Mouse (Mus musculus) thymus, adult 2 months (tissue): ENCODE results near the gene Lurap1. TPM values are rescaled to one million over a fixed set of nuclear protein-coding genes. Genes with fewer than 3 reads are reported as not detected.

Experiments
- DNase-seq: peaks from one replicate; pipeline ENCODE4 v3.0.0; 2021
- H3K27ac ChIP-seq: fragments of 200-500 bp; 2 replicates; pipeline ENCODE4 v1.5.1; 2012; ENCODE audit warnings: low read length, control low read depth; ENCODE audit not compliant: control insufficient read depth, insufficient read depth
- H3K27me3 ChIP-seq: fragments of 200-500 bp; 2 replicates; pipeline ENCODE4 v1.6.1; 2012; ENCODE audit warnings: mild to moderate bottlenecking, low read length, moderate library complexity, mixed read lengths; ENCODE audit not compliant: control insufficient read depth, insufficient read depth
- H3K36me3 ChIP-seq: fragments of 200-500 bp; 2 replicates; pipeline ENCODE4 v1.6.1; 2012; ENCODE audit warnings: mild to moderate bottlenecking, low read length, moderate library complexity; ENCODE audit not compliant: control insufficient read depth, insufficient read depth
- H3K4me1 ChIP-seq: fragments of 200-500 bp; replicated peaks from 2 replicates; pipeline ENCODE4 v1.6.1; 2012; ENCODE audit warnings: low read length; ENCODE audit not compliant: control insufficient read depth, insufficient read depth
- H3K4me3 ChIP-seq: fragments of 200-500 bp; 2 replicates; pipeline ENCODE4 v1.5.1; 2012; ENCODE audit warnings: mild to moderate bottlenecking, low read length, control low read depth, moderate library complexity; ENCODE audit not compliant: control insufficient read depth, insufficient read depth
- CTCF ChIP-seq: fragments of 200-500 bp; IDR thresholded peaks from 2 replicates; pipeline ENCODE4 v1.5.1; 2012; ENCODE audit warnings: mild to moderate bottlenecking, control low read depth, low read length, moderate library complexity, borderline replicate concordance; ENCODE audit not compliant: control insufficient read depth, poor library complexity, insufficient read depth; ENCODE audit errors: extremely low read depth
- POLR2A ChIP-seq: fragments of 200-500 bp; IDR thresholded peaks from 2 replicates; pipeline ENCODE4 v1.6.1; 2012; ENCODE audit warnings: mild to moderate bottlenecking, low read length, control low read depth, moderate library complexity; ENCODE audit not compliant: control insufficient read depth, poor library complexity, insufficient read depth; ENCODE audit errors: extremely low read depth
- WGBS: fragments of 180-500 bp; shearing (Covaris S2); methylation state at CpG from one replicate; pipeline ENCODE4 v1.1.7; 2018; 5-methylcytosine and 5-hydroxymethylcytosine counted together
- polyA plus RNA-seq: library from polyadenylated mRNA; depleted of rRNA; stranded (reverse); fragments of >200 nt; gene quantifications from 2 replicates; pipeline ENCODE4 v1.2.3, GENCODE M21; 2012; rRNA removed

Lurap1 gene
- polyA plus RNA-seq, 1 experiment: 0.88 TPM

DNA sequence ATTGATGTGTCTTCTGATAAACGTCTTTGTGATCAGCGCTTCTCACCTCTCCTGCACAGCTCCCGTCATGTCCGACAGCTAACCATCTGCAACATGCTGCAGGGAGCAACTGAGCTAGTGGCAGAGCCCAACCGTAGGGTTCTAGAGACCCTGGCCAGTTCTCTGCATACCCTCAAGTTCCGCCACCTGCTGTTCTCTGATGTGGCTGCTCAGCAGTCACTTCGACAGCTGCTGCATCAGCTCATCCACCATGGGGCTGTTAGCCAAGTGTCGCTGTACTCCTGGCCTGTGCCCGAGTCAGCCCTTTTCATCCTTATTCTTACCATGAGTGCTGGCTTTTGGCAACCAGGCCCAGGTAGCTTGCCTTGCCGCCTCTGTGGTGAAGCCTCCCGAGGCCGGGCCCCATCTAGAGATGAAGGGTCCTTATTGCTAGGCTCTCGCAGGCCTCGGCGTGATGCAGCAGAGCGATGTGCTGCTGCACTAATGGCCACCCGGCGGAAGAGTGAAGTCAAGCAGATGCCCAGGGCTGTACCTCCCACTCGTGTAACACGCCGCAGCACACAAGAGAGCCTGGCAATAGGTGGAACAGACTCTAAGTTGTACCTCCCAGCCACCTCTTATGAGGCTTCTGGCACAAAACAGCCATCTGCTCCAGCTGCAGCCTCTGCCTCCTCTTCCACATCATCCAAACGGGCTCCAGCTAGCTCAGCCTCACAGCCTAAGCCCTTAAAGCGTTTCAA is 62.5 kb downstream of the Lurap1 start:
- TF ChIP-seq POLR2A (no peak), CTCF (no peak)
- Histone ChIP-seq H3K4me3 (no peak overlapping the region), H3K27me3 (no peaks in the 10 kb centered on the region), H3K36me3 (peaks cover 16% of the 10 kb centered on the region), H3K4me1 (peaks cover 9% of the 10 kb centered on the region), H3K27ac (no peak overlapping the region)
- 78% methylated on average over 23 of the region's 23 CpGs for WGBS
- DNase-seq: peak; percentile 4

Other genes with a start within 250 kb of the Lurap1 start
- gene Dmbx1, start 211.4 kb downstream of the Lurap1 start, polyA plus RNA-seq: 0.14 and 0.18 TPM in 2 replicates
- gene Faah, start 133.4 kb downstream of the Lurap1 start, polyA plus RNA-seq: 77.2 and 88.1 TPM in 2 replicates
- gene Nsun4, start 97.5 kb downstream of the Lurap1 start, polyA plus RNA-seq: 15.9 and 19.1 TPM in 2 replicates
- 133 and 213 TPM in 2 replicates for gene Uqcrh, start 76.3 kb downstream of the Lurap1 start, polyA plus RNA-seq
- gene Lrrc41, start 76.1 kb downstream of the Lurap1 start, polyA plus RNA-seq: 66.1 and 67.1 TPM in 2 replicates
- gene Rad54l, start 27.6 kb downstream of the Lurap1 start, polyA plus RNA-seq: 12.7 and 15.4 TPM in 2 replicates
- gene Pomgnt1, start 27.5 kb downstream of the Lurap1 start, polyA plus RNA-seq: 36.1 and 40.1 TPM in 2 replicates
- 3.0 and 4.1 TPM in 2 replicates for gene Tspan1, start 16.3 kb upstream of the Lurap1 start, polyA plus RNA-seq
- not detected in 2 replicates for gene 1700042G07Rik, start 22.0 kb upstream of the Lurap1 start, polyA plus RNA-seq
- not detected in 2 replicates for gene Gm49337, start 22.0 kb upstream of the Lurap1 start, polyA plus RNA-seq
- 26.0 and 26.3 TPM in 2 replicates for gene Pik3r3, start 70.3 kb upstream of the Lurap1 start, polyA plus RNA-seq